Mouse (Mus musculus): ENCODE measurements at regions not wholly inside any gene's neighbourhood (a gene's known extent, or its start where the extent isn't known, plus 50 kb on each side); places are given as distances from the start of the nearest gene placed in this dataset.

DNA sequence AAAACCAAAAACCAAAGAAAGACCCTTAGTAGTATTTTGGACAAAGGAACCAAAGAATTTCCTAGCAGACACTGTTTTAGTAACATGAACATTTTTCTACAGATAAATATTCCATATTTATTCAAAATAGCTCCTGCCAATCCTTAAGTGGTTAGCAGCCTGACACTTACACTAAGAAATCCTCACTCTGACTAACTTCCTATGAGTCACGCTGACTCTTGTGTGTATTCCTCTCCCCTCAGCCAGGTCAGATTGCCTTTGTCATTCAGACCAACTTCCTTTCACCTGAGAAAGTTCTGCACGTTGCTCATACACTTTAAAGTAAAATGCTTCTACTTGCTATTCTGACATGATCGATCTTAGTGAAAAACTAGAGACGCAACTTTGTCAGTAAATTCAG lies 370.9 kb downstream of the Efna5 start:
- Histone ChIP-seq H3K36me3 (ENCODE audit: control insufficient read depth, insufficient read depth, low read length, poor library complexity, severe bottlenecking) (no peaks in the 10 kb centered on the region), H3K27ac (ENCODE audit: insufficient read depth, low read length) (no peak overlapping the region), H3K9me3 (replicated peaks; ENCODE audit: control insufficient read depth, insufficient read depth, low read length, poor library complexity, severe bottlenecking) (no peaks in the 10 kb centered on the region), H3K9ac (ENCODE audit: low read depth, poor library complexity, severe bottlenecking) (no peak overlapping the region), H3K4me3 (ENCODE audit: low read depth, low read length) (no peak overlapping the region), H3K27me3 (ENCODE audit: control insufficient read depth, insufficient read depth, low read length, poor library complexity, severe bottlenecking) (no peaks in the 10 kb centered on the region), H3K4me1 (ENCODE audit: control insufficient read depth, insufficient read depth, low read length) (no peaks in the 10 kb centered on the region)
- no peak for TF ChIP-seq POLR2A (IDR thresholded peaks at IDR 0.05; ENCODE audit: insufficient read depth, low read length)
- TF ChIP-seq EP300 (IDR thresholded peaks at IDR 0.05; ENCODE audit: insufficient read depth, low read depth, low read length): no peak
- no peak for TF ChIP-seq CTCF (IDR thresholded peaks at IDR 0.05; ENCODE audit: low read depth, low read length)

DNA sequence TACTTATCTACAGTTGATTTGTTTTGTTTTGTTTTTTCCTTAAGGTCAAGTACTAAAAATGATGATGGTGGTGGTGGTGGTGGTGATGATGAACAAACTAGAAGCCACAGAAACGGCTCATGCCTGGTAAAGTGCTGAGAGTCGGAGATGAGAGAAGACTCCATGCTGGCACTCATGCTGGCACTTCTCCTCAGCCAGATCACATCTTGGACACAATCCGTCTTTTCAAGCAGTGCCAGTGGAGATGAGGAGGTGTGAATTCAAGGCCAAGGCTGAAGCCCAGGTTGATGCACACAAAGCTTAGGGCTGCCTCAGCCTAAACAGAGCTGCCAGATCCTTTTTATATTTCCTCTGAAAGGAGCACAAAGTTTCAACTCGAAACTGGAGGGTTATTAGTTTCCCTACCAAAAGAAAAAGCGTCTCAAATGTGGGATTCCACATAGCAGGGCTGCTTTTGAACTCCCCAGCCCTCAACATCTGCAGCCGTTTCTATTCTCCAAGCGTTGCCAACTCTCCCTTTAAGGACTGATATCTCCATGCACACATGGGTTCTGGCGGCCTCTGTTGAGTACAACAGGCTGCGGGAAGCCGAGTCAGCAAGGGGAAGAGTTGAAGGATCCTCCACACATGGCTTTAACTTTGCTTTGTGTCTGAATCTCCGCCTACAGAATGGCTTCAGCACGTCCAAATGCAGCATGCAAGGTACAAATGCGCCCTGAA lies 373.2 kb downstream of the Efna5 start:
- TF ChIP-seq CTCF (IDR thresholded peaks at IDR 0.05; ENCODE audit: low read depth, low read length) (no peak), EP300 (IDR thresholded peaks at IDR 0.05; ENCODE audit: insufficient read depth, low read depth, low read length) (no peak), POLR2A (IDR thresholded peaks at IDR 0.05; ENCODE audit: insufficient read depth, low read length) (no peak)
- Histone ChIP-seq H3K36me3 (ENCODE audit: control insufficient read depth, insufficient read depth, low read length, poor library complexity, severe bottlenecking) (no peaks in the 10 kb centered on the region), H3K9me3 (replicated peaks; ENCODE audit: control insufficient read depth, insufficient read depth, low read length, poor library complexity, severe bottlenecking) (no peaks in the 10 kb centered on the region), H3K4me1 (ENCODE audit: control insufficient read depth, insufficient read depth, low read length) (no peaks in the 10 kb centered on the region), H3K9ac (ENCODE audit: low read depth, poor library complexity, severe bottlenecking) (no peak overlapping the region), H3K27ac (ENCODE audit: insufficient read depth, low read length) (no peak overlapping the region), H3K27me3 (ENCODE audit: control insufficient read depth, insufficient read depth, low read length, poor library complexity, severe bottlenecking) (no peaks in the 10 kb centered on the region), H3K4me3 (ENCODE audit: low read depth, low read length) (no peak overlapping the region)

DNA sequence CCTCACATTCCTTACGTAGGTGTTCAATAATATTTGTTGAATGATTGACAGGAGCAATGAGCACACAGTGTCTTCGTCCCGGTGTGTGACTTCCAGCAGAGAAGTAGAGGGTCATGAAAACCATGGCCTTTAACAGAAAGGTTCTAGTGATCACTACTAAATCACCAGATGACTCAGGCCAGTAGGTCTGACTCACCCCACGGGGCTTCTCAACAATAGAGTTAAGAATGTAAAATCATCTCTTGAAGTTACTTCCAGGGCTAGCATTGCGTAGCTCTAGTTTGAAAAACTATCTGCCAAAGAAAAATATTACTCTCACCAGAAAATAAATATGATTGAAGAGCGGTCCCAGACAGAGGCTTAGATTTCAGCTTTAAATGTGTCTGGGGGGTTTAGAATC lies 376.4 kb downstream of the Efna5 start:
- Histone ChIP-seq H3K9me3 (replicated peaks; ENCODE audit: control insufficient read depth, insufficient read depth, low read length, poor library complexity, severe bottlenecking) (no peaks in the 10 kb centered on the region), H3K9ac (ENCODE audit: low read depth, poor library complexity, severe bottlenecking) (no peak overlapping the region), H3K27me3 (ENCODE audit: control insufficient read depth, insufficient read depth, low read length, poor library complexity, severe bottlenecking) (no peaks in the 10 kb centered on the region), H3K4me1 (ENCODE audit: control insufficient read depth, insufficient read depth, low read length) (no peaks in the 10 kb centered on the region), H3K4me3 (ENCODE audit: low read depth, low read length) (no peak overlapping the region), H3K36me3 (ENCODE audit: control insufficient read depth, insufficient read depth, low read length, poor library complexity, severe bottlenecking) (no peaks in the 10 kb centered on the region), H3K27ac (ENCODE audit: insufficient read depth, low read length) (no peak overlapping the region)
- TF ChIP-seq POLR2A (IDR thresholded peaks at IDR 0.05; ENCODE audit: insufficient read depth, low read length) (no peak), EP300 (IDR thresholded peaks at IDR 0.05; ENCODE audit: insufficient read depth, low read depth, low read length) (no peak), CTCF (IDR thresholded peaks at IDR 0.05; ENCODE audit: low read depth, low read length) (no peak)

DNA sequence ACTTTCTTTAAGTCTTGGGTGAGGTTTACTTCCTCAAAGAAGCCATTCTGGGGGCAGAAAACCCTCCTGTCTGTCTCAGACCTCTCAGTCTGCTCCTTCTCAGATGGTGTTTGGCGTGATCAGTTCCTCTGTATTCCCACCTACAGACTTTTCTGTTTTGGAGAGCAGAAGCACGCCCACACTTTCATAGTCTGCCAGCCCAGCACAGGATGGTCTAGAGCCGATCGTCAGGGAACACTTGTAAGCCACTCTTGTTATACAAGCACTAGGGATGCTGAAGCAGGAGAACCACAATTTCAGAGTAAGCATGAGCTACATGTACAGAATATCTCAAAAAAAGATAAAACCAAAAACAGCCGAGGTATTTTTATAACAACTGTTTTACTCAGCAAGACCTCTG lies 410.4 kb downstream of the Efna5 start:
- H3K9ac ChIP-seq (ENCODE audit: low read depth, poor library complexity, severe bottlenecking): no peak overlapping the region
- no peaks in the 10 kb centered on the region for H3K27me3 ChIP-seq (ENCODE audit: control insufficient read depth, insufficient read depth, low read length, poor library complexity, severe bottlenecking)
- no peaks in the 10 kb centered on the region for H3K9me3 ChIP-seq (replicated peaks; ENCODE audit: control insufficient read depth, insufficient read depth, low read length, poor library complexity, severe bottlenecking)
- H3K27ac ChIP-seq (ENCODE audit: insufficient read depth, low read length): no peak overlapping the region
- no peaks in the 10 kb centered on the region for H3K4me1 ChIP-seq (ENCODE audit: control insufficient read depth, insufficient read depth, low read length)
- no peaks in the 10 kb centered on the region for H3K36me3 ChIP-seq (ENCODE audit: control insufficient read depth, insufficient read depth, low read length, poor library complexity, severe bottlenecking)
- no peak for TF ChIP-seq CTCF (IDR thresholded peaks at IDR 0.05; ENCODE audit: low read depth, low read length)
- no peak for TF ChIP-seq EP300 (IDR thresholded peaks at IDR 0.05; ENCODE audit: insufficient read depth, low read depth, low read length)
- TF ChIP-seq POLR2A (IDR thresholded peaks at IDR 0.05; ENCODE audit: insufficient read depth, low read length): no peak
- no peak overlapping the region for H3K4me3 ChIP-seq (ENCODE audit: low read depth, low read length)

DNA sequence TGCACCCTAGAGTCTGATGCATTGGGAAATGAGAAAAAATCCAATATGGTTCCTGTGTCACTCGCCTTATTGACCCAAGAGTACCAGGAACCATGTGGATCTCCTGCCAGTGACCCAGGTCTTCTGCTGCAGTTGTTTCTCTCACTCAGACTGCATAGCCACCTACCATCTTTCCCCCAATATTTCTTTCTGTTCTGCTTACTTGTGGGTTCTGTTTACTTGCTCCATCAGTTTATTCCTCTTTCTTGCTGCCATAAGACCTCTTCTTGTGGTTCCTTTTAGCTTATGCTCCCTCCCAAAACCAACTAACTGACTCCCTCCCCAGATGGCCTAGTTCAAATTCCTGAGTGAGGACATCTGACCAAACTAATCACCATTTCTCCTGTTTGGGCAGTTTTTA lies 411.8 kb downstream of the Efna5 start:
- TF ChIP-seq EP300 (IDR thresholded peaks at IDR 0.05; ENCODE audit: insufficient read depth, low read depth, low read length): no peak
- no peak overlapping the region for H3K27ac ChIP-seq (ENCODE audit: insufficient read depth, low read length)

DNA sequence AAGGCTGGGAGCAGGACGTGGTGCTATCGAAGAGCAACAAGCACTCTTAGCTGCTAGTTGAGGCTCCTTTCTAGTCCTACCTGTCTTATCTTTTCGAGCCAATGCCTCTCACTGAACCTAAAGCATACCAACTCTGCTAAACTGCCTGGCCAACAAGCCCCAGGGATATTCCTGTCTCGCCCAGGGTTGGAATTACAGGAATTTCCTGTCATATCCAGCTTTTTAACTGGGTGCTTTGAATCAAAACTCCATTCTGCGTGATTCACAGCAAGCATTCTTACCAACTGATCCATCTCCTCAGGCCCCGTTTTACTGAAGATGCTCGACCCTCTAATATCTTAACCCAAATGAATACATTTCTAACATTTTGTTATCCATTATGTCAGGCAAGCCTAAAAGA lies 412.3 kb downstream of the Efna5 start:
- Histone ChIP-seq H3K9me3 (replicated peaks; ENCODE audit: control insufficient read depth, insufficient read depth, low read length, poor library complexity, severe bottlenecking) (no peaks in the 10 kb centered on the region), H3K9ac (ENCODE audit: low read depth, poor library complexity, severe bottlenecking) (no peak overlapping the region), H3K36me3 (ENCODE audit: control insufficient read depth, insufficient read depth, low read length, poor library complexity, severe bottlenecking) (no peaks in the 10 kb centered on the region), H3K27me3 (ENCODE audit: control insufficient read depth, insufficient read depth, low read length, poor library complexity, severe bottlenecking) (no peaks in the 10 kb centered on the region), H3K4me1 (ENCODE audit: control insufficient read depth, insufficient read depth, low read length) (no peaks in the 10 kb centered on the region), H3K27ac (ENCODE audit: insufficient read depth, low read length) (no peak overlapping the region), H3K4me3 (ENCODE audit: low read depth, low read length) (no peak overlapping the region)
- no peak for TF ChIP-seq CTCF (IDR thresholded peaks at IDR 0.05; ENCODE audit: low read depth, low read length)
- TF ChIP-seq POLR2A (IDR thresholded peaks at IDR 0.05; ENCODE audit: insufficient read depth, low read length): no peak
- no peak for TF ChIP-seq EP300 (IDR thresholded peaks at IDR 0.05; ENCODE audit: insufficient read depth, low read depth, low read length)

More for the DNA sequence above, 411.8 kb downstream of the Efna5 start:
- no peak overlapping the region for H3K4me3 ChIP-seq (ENCODE audit: low read depth, low read length)
- no peaks in the 10 kb centered on the region for H3K4me1 ChIP-seq (ENCODE audit: control insufficient read depth, insufficient read depth, low read length)
- no peaks in the 10 kb centered on the region for H3K36me3 ChIP-seq (ENCODE audit: control insufficient read depth, insufficient read depth, low read length, poor library complexity, severe bottlenecking)
- no peak overlapping the region for H3K9ac ChIP-seq (ENCODE audit: low read depth, poor library complexity, severe bottlenecking)
- H3K27me3 ChIP-seq (ENCODE audit: control insufficient read depth, insufficient read depth, low read length, poor library complexity, severe bottlenecking): no peaks in the 10 kb centered on the region
- no peaks in the 10 kb centered on the region for H3K9me3 ChIP-seq (replicated peaks; ENCODE audit: control insufficient read depth, insufficient read depth, low read length, poor library complexity, severe bottlenecking)
